Mouse (Mus musculus) spleen, postnatal 4 days (tissue): ENCODE data around the gene Zfp369.
"Not testable (repeated sequence)": the region's sequence is repeated elsewhere in the genome, so short reads cannot be mapped to it uniquely, and the experiment has no call there.

ENCODE experiments used
- DNase-seq, 2 experiments: peaks; one replicate each; pipeline ENCODE4 v3.0.0; 2022; ENCODE audit warnings: low spot score in 2 of 2

Zfp369 gene

GRCm38 (mm10) chr13:65278383-65279341 lies at the start of gene Zfp369:
Zfp369 (plus strand) TSS chr13:65278814.
- peak; percentile 90 to 94 for DNase-seq

- DNase-seq: no peak
These were observed 41.4 kb upstream of the Zfp369 start for GRCm38 (mm10) chr13:65237211-65237610.

DNA sequence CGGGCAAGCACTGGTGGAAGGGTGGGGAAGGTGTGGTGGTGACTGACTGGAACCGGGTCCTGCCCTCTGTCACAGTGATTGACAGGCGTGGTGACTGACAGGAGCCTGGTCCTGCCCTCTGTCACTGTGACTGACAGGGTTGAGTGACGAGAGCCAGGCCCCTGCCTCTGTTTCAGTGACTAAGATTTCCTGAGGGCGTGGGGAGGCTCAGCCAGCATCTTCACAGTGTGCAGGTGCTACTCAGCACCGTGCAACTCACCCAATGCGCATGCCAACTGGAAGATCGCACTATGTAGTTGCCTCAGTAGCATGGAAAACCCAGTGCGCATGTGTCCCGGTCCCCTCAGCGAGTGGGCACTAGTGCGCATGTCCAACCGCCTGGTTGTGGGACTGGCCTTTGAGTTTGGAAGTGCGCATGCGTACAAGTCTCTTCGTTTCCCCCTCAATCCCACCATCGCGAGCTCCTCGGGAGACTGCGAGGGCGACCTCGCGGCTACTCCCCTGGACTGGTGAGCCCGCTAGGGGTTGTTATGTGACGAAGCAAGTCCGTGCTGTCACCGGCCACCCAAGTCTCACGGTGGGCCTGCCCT lies 38.0 kb upstream of the Zfp369 start:
- peak; percentile 94 to 98 for DNase-seq

- peak; percentile 92 to 97 for DNase-seq
These were observed 37.5 kb upstream of the Zfp369 start for GRCm38 (mm10) chr13:65241099-65241626.

DNA sequence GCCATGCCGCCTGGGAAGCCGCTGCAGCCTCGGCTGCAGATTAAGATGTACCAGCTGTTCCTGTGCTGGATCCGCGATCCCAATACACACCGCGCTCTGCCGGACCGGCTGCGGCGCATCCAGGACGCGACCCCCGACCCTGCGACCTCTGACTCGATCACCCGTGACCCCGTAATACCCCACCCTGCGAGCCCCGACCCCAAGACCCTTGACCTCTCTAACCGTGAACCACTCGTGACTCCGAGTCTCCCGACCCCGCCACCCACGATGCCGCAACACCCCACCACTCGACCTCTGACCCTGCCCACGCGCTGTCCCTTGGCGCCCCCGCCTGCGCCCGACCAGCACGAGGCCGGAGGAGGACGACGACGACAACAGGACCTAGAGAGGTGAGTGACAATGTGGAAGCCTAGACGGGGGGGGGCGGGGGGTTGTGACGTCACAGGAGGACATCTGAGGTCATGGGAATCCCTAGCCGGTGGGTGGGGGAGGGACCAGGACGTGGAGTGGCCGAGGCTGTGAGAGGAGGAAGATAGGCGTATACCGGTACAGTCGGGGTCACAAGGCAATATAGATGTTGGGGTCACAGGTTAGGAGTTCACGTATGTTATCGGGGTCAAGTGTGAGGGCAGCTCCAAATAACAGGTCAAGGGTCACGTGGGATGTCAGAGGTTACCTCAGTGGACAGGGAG lies 36.8 kb upstream of the Zfp369 start:
- DNase-seq: peak in 1 of 2 experiments; percentile 30

- DNase-seq: peak in 1 of 2 experiments; percentile 69
These were observed 36.3 kb upstream of the Zfp369 start for GRCm38 (mm10) chr13:65242319-65242787.

- no peak for DNase-seq
These were observed 35.3 kb upstream of the Zfp369 start for GRCm38 (mm10) chr13:65243273-65243672.

DNA sequence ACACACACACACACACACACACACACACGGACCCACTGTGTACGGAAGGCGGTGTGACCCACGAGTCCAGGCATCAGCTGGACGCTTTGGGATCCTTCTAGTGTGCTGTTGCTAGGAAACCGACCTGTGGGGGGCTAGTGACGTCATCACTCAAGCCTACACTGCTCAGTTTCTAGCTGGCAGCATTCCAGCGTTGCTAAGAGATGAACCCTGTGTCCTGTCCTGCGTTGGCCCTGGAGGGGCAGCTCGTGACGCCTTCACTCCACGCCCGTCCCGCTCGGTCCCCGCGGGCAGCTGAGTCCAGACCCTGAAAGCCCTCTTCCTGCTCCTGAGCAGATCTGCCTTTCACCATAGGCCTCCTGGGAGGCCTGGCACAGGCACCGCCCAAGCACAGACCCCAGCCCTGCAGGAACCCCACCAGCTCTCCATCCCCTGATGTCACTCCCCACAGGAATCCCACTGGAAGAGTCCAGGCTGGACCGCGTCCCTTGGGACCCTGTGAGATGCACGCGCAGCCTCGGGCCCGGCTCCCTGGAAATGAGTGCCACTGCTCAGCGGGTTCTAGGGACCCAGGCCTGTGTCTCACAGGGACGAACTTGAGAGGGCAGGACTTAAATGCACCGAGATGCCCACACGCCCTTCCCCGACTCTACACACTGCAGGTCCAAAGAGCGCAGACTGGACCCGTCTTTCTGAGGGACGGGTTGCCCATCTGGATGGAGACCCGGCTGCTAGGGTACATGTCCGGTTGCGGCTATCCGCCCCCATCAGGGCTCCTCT lies 20.2 kb upstream of the Zfp369 start:
- DNase-seq: peak in 1 of 2 experiments; percentile 58

- no peak for DNase-seq
These were observed 19.4 kb upstream of the Zfp369 start, which contains the start of gene Gm10775 for GRCm38 (mm10) chr13:65259239-65259638. Gm10775 (plus strand) TSS chr13:65259539.

GRCm38 (mm10) chr13:65262086-65262485 lies 16.5 kb upstream of the Zfp369 start:
- peak in 1 of 2 experiments; percentile 52 for DNase-seq

DNA sequence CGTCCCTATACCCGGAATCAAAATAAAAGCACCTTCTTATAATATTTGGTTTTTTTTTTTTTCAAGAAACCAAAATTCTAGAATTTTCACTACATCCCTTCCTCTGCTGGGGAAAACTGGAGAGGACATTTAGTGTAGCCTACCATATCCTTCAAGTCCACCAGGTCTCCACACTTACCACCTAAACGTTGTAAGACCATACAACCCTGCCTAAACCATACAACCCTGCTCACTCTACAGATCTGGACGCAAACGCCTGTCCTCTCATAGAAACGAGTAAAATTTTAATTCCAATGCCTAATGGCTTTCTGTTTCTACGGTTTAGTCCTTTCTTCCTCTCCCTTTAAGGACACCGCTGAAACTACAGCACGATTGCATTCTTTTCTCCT lies 626 bp upstream of the Zfp369 start:
- no peak for DNase-seq

- DNase-seq: no peak
These were observed 8.2 kb downstream of the Zfp369 start for GRCm38 (mm10) chr13:65286771-65287170.

GRCm38 (mm10) chr13:65296354-65296753 lies 17.7 kb downstream of the Zfp369 start:
- DNase-seq: no peak

- DNase-seq: peak in 1 of 2 experiments; percentile 67
These were observed 32.2 kb downstream of the Zfp369 start for GRCm38 (mm10) chr13:65310849-65311248.

DNA sequence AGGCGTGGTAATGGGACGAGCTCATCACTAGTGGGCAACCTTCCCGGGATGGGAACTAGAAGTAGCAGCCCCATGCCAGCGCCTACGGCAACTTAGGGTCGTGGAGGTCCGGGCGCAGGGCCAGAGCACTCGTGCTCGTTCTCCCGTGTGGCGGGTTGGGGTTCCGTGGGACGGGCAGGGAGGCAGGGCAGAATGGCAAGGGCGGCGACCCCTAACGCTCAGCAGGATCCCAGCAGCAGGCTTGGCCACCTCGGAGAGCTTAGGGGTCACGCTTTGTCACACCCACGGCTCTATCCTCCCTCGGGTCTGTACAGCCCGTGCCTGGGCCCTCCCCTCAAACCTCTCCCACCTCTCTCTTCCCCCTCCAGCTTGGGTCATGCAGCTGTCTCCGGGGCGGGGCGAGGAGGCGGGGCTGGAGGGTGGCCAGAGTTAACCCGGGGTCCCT lies 32.7 kb downstream of the Zfp369 start:
- peak in 1 of 2 experiments; percentile 63 for DNase-seq

DNA sequence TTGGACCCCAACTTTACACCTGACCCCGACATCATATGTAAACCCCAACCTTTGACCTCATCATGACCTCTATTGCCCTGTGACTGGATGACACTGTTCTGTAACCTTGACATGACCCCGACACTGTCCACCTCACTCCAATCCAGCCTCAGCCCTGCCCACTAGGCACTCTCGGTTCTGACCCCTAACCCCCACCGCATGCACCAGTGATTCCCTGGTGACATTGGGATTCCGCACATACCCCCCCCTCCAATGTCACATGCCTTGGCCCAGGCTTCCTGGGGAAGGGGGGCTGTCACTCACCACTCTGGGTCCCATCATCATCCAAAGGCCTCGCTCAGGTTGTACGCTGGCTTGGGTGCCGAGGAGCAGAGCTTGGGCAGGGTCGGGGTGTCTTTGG lies 33.2 kb downstream of the Zfp369 start:
- DNase-seq: no peak

DNA sequence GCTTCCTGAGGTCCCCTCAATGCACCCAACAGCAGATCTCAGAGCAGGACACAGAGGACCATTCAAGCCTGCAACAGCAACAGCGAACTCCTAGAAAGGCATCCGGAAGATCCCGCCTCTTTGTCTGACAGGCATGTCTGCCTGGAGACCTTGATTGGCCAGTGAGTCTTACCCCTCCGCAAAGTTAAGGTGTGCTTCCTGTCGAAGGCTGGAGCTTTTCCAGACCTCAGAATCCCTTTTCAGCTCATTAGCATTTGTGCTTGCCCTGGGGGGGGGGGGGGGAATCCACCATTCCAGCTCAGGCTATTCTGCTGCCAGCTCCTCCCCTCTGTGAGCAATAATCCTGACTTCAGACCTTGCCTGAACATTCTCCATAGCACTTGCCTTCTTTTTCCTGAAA lies 69.9 kb downstream of the Zfp369 start:
- DNase-seq: not testable (repeated sequence)

- DNase-seq: not testable (repeated sequence)
These were observed 73.2 kb downstream of the Zfp369 start for GRCm38 (mm10) chr13:65351768-65352167.
